ENCODE assay signal across 26 mouse cellular contexts in the genomic region with DNA sequence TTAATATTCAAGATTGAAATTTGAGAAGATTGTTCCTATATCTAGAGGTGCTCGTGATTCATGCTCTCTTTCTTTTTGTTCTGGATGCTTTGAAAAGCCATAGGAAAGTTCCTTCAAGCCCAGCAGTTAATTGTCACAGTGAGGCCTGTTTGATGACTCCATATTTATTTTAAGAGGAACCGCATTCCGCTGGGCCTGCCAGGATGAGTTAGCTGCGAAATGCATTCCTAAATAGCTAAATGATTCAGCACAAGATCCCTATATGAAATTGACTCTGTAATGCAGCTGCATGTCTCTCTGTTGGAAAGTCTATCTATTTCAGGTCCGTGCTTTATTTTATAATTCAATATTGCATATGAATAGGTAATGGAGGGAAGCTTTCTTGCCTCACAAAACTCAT.
DNase-seq lines count a peak whose midpoint lies in the region; ATAC-seq lines count a peak whose summit lies in the region.
"Had no signal": no experiment of that assay in that cellular context is flagged by ENCODE, and none has a peak within 500 bp of the region (broad histone marks: within the 10 kb centered on the region; RNA-seq: fewer than 3 reads in every experiment).

No protein-coding gene starts in this region.

- DNase-seq in left cerebral cortex, adult 11 months (ENCODE audit: low spot score): peak; percentile 8
- no peak for DNase-seq in left cerebral cortex, postnatal 10 days (ENCODE audit: extremely low spot score in 1 of 2, low spot score in 2 of 2)
- peak; percentile 68 for DNase-seq in brain, adult 2 months (ENCODE audit: low read depth, low spot score)
- DNase-seq in frontal cortex, postnatal 36 days (ENCODE audit: low spot score in 2 of 2): peak; percentile 11 to 27
- peak; percentile 5 for DNase-seq in right cerebral cortex, postnatal 25 days
- no peak for DNase-seq in kidney, postnatal 4 days
- DNase-seq: adrenal gland, adult 2 months; cerebellum, adult 11-12 months; cerebellum, postnatal 14 days; embryo, embryonic 11 days; gastrocnemius, postnatal 36 days; kidney, adult 8-10 months; kidney, postnatal 36 days; thymus, postnatal 25 days had no signal

- no peak overlapping the region for H3K27ac ChIP-seq in midbrain, embryonic 13.5 days
- H3K27ac ChIP-seq: heart, embryonic 15.5 days; hindbrain, embryonic 15.5 days; limb, embryonic 15.5 days; liver, embryonic 14.5 days; lung, embryonic 15.5 days; macrophage; neural tube, embryonic 13.5 days had no signal

- H3K4me3 ChIP-seq in midbrain, embryonic 13.5 days (replicated peaks): no peak overlapping the region
- H3K4me3 ChIP-seq: heart, embryonic 15.5 days; hindbrain, embryonic 15.5 days; limb, embryonic 15.5 days; lung, embryonic 15.5 days; myocyte; neural tube, embryonic 13.5 days had no signal

- no peaks in the 10 kb centered on the region for H3K36me3 ChIP-seq in midbrain, embryonic 13.5 days
- H3K36me3 ChIP-seq: heart, embryonic 15.5 days; hindbrain, embryonic 15.5 days; limb, embryonic 15.5 days; lung, embryonic 15.5 days; neural tube, embryonic 13.5 days had no signal

- no peak for ATAC-seq in midbrain, embryonic 13.5 days
- ATAC-seq: forebrain, embryonic 14.5 days; midbrain, embryonic 16.5 days; Patski had no signal

- H3K27me3 ChIP-seq in midbrain, embryonic 13.5 days: no peaks in the 10 kb centered on the region
- H3K27me3 ChIP-seq: heart, embryonic 15.5 days; hindbrain, embryonic 15.5 days; limb, embryonic 15.5 days; lung, embryonic 15.5 days; neural tube, embryonic 13.5 days; Patski had no signal

- intact Hi-C loops in left cerebral cortex, postnatal 10 days (cut with DNase I): no loop called here

- no peaks in the 10 kb centered on the region for H3K9me3 ChIP-seq in midbrain, embryonic 13.5 days
- H3K9me3 ChIP-seq: heart, embryonic 15.5 days; hindbrain, embryonic 15.5 days; limb, embryonic 15.5 days; lung, embryonic 15.5 days; neural tube, embryonic 13.5 days had no signal

- no peak overlapping the region for H3K4me2 ChIP-seq in midbrain, embryonic 13.5 days (replicated peaks)
- H3K4me2 ChIP-seq: heart, embryonic 15.5 days; hindbrain, embryonic 15.5 days; limb, embryonic 15.5 days; lung, embryonic 15.5 days; neural tube, embryonic 13.5 days had no signal

- no peaks in the 10 kb centered on the region for H3K4me1 ChIP-seq in midbrain, embryonic 13.5 days (replicated peaks)
- H3K4me1 ChIP-seq: heart, embryonic 15.5 days; hindbrain, embryonic 15.5 days; limb, embryonic 15.5 days; lung, embryonic 15.5 days; neural tube, embryonic 13.5 days had no signal

- no peak overlapping the region for H3K9ac ChIP-seq in midbrain, embryonic 13.5 days (replicated peaks)
- H3K9ac ChIP-seq: heart, embryonic 15.5 days; hindbrain, embryonic 15.5 days; limb, embryonic 15.5 days; liver, embryonic 14.5 days; lung, embryonic 15.5 days; neural tube, embryonic 13.5 days had no signal

- 79% methylated on average over 5 of the region's 5 CpGs for WGBS in midbrain, embryonic 13.5 days

Comparison
In these comparisons a context has a peak if more than half of its experiments do, and no peak if none do; other contexts are left out.
1. DNase-seq: peak in left cerebral cortex, adult 11 months (single experiment), brain, adult 2 months (single experiment), frontal cortex, postnatal 36 days (2 of 2) and right cerebral cortex, postnatal 25 days (single experiment); none in left cerebral cortex, postnatal 10 days (0 of 2) and kidney, postnatal 4 days (0 of 2).